Mouse (Mus musculus) megakaryocyte, embryonic 14.5 days (primary cell): ENCODE results near the gene Hcn2.

Source experiments
- FLI1 ChIP-seq: IDR thresholded peaks from 2 replicates; pipeline ENCODE4 v1.6.1; 2012; ENCODE audit warnings: low read length, inconsistent platforms, mixed read lengths
- GATA1 ChIP-seq: IDR thresholded peaks from 3 replicates; pipeline ENCODE4 v1.6.1; 2012; ENCODE audit warnings: mixed read lengths, low read length, inconsistent platforms, borderline replicate concordance

GRCm38 (mm10) chr10:79760603-79761143, 44.2 kb downstream of the Hcn2 start:
- TF ChIP-seq GATA1 (no peak), FLI1 (no peak)
